Mouse (Mus musculus) CD4-positive, CD25-positive, alpha-beta regulatory T cell, adult 2 months (primary cell): ENCODE results near the gene Setx.

Source experiments
- DNase-seq: peaks from one replicate; pipeline ENCODE4 v3.0.0-alpha.2; 2012; ENCODE audit warnings: low read depth, low spot score

Setx gene

GRCm38 (mm10) chr2:29135161-29135560 lies 11.2 kb downstream of the Setx start:
- no peak for DNase-seq

GRCm38 (mm10) chr2:29151941-29152340 lies 28.0 kb downstream of the Setx start:
- no peak for DNase-seq

GRCm38 (mm10) chr2:29168067-29168466 lies 44.1 kb downstream of the Setx start:
- no peak for DNase-seq

GRCm38 (mm10) chr2:29174887-29175286 lies 50.9 kb downstream of the Setx start:
- DNase-seq = no peak

GRCm38 (mm10) chr2:29179810-29180209 lies 55.8 kb downstream of the Setx start:
- DNase-seq = no peak

- no peak for DNase-seq
Observed at GRCm38 (mm10) chr2:29181111-29181510, 57.1 kb downstream of the Setx start.

- no peak for DNase-seq
Observed at GRCm38 (mm10) chr2:29183266-29183924, 59.4 kb downstream of the Setx start.

GRCm38 (mm10) chr2:29186209-29186608 lies 62.2 kb downstream of the Setx start:
- DNase-seq = no peak

- no peak for DNase-seq
Observed at GRCm38 (mm10) chr2:29190392-29190791, 66.4 kb downstream of the Setx start.

- no peak for DNase-seq
Observed at GRCm38 (mm10) chr2:29191216-29192215, 67.5 kb downstream of the Setx start.

GRCm38 (mm10) chr2:29192629-29193278 lies 68.8 kb downstream of the Setx start:
- DNase-seq = peak; percentile 18

GRCm38 (mm10) chr2:29193819-29194546 lies 70.0 kb downstream of the Setx start:
- peak; percentile 33 for DNase-seq

GRCm38 (mm10) chr2:29194547-29195463 lies 70.8 kb downstream of the Setx start:
- DNase-seq = peak; percentile 84

- DNase-seq = no peak
Observed at GRCm38 (mm10) chr2:29196844-29197243, 72.9 kb downstream of the Setx start.

GRCm38 (mm10) chr2:29198446-29198845 lies 74.5 kb downstream of the Setx start:
- DNase-seq = no peak

- peak; percentile 81 for DNase-seq
Observed at GRCm38 (mm10) chr2:29199909-29200308, 75.9 kb downstream of the Setx start.

GRCm38 (mm10) chr2:29201223-29201955 lies 77.4 kb downstream of the Setx start:
- no peak for DNase-seq

- DNase-seq = no peak
Observed at GRCm38 (mm10) chr2:29206156-29206555, 82.2 kb downstream of the Setx start.

GRCm38 (mm10) chr2:29216286-29217012 lies 92.5 kb downstream of the Setx start:
- DNase-seq = no peak
